ENCODE assay signal across 24 mouse cellular contexts in genomic region chr2:12297287-12297686, GRCm38 (mm10). TPM values are rescaled to one million over a fixed set of nuclear protein-coding genes. Genes with fewer than 3 reads are reported as not detected.
DNase-seq lines count a peak whose midpoint lies in the region; ATAC-seq and TF ChIP-seq lines count a peak whose summit lies in the region.
"Had no signal": no experiment of that assay in that cellular context is flagged by ENCODE, and none has a peak within 500 bp of the region (broad histone marks: within the 10 kb centered on the region; RNA-seq: fewer than 3 reads in every experiment).

No protein-coding gene starts in this region.

- no peaks in the 10 kb centered on the region for H3K79me2 ChIP-seq in CH12.LX (replicated peaks; ENCODE audit: control insufficient read depth, extremely low read depth, insufficient read depth, poor library complexity, severe bottlenecking)

- no peak overlapping the region for H3K4me3 ChIP-seq in forebrain, postnatal 0 days (ENCODE audit: low read depth, low read length)
- H3K4me3 ChIP-seq in forebrain, embryonic 11.5 days (ENCODE audit: low read depth, low read length), result no peak overlapping the region
- no peak overlapping the region for H3K4me3 ChIP-seq in layer of hippocampus, adult 2 months
- no peak overlapping the region for H3K4me3 ChIP-seq in CH12.LX (replicated peaks in 1 of 3; ENCODE audit: low read depth in 2 of 3, low read length in 2 of 3, poor library complexity in 1 of 3)
- H3K4me3 ChIP-seq: embryonic facial prominence, embryonic 13.5 days; forebrain, embryonic 10.5 days; heart, embryonic 13.5 days; hindbrain, embryonic 10.5 days; intestine, embryonic 15.5 days; limb, embryonic 12.5 days; liver, embryonic 15.5 days; neural tube, embryonic 15.5 days had no signal

- H3K36me3 ChIP-seq in forebrain, postnatal 0 days (ENCODE audit: insufficient read depth), result no peaks in the 10 kb centered on the region
- H3K36me3 ChIP-seq in forebrain, embryonic 11.5 days (ENCODE audit: control insufficient read depth, insufficient read depth, low read length), result no peaks in the 10 kb centered on the region
- no peaks in the 10 kb centered on the region for H3K36me3 ChIP-seq in CH12.LX (replicated peaks in 1 of 2; ENCODE audit: control insufficient read depth in 1 of 2, insufficient read depth in 1 of 2, low read length in 1 of 2)
- H3K36me3 ChIP-seq: embryonic facial prominence, embryonic 13.5 days; forebrain, embryonic 10.5 days; heart, embryonic 13.5 days; hindbrain, embryonic 10.5 days; intestine, embryonic 15.5 days; limb, embryonic 12.5 days; liver, embryonic 15.5 days; neural tube, embryonic 15.5 days had no signal

- no peak overlapping the region for H3K27ac ChIP-seq in forebrain, postnatal 0 days (ENCODE audit: low read depth, low read length)
- H3K27ac ChIP-seq in forebrain, embryonic 11.5 days (ENCODE audit: low read depth, low read length), result no peak overlapping the region
- H3K27ac ChIP-seq in layer of hippocampus, adult 2 months, result peak overlapping the region; percentile 92
- no peak overlapping the region for H3K27ac ChIP-seq in CH12.LX (ENCODE audit: insufficient read depth, low read depth)
- H3K27ac ChIP-seq: embryonic facial prominence, embryonic 13.5 days; forebrain, embryonic 10.5 days; heart, embryonic 13.5 days; hindbrain, embryonic 10.5 days; intestine, embryonic 15.5 days; limb, embryonic 12.5 days; liver, embryonic 15.5 days; neural tube, embryonic 15.5 days had no signal

- H3K9ac ChIP-seq in forebrain, postnatal 0 days, result no peak overlapping the region
- H3K9ac ChIP-seq in forebrain, embryonic 11.5 days (ENCODE audit: low read length), result no peak overlapping the region
- H3K9ac ChIP-seq in CH12.LX (ENCODE audit: insufficient read depth, low read depth), result no peak overlapping the region
- H3K9ac ChIP-seq: embryonic facial prominence, embryonic 13.5 days; heart, embryonic 13.5 days; intestine, embryonic 15.5 days; limb, embryonic 12.5 days; liver, embryonic 15.5 days; lung, embryonic 14.5 days; neural tube, embryonic 15.5 days had no signal

- no peaks in the 10 kb centered on the region; the same call in 1 of the 2 replicates for H3K4me1 ChIP-seq in forebrain, postnatal 0 days (ENCODE audit: insufficient read depth)
- no peaks in the 10 kb centered on the region for H3K4me1 ChIP-seq in forebrain, embryonic 11.5 days (replicated peaks; ENCODE audit: control insufficient read depth, insufficient read depth, low read length)
- peaks cover 2 to 11% of the 10 kb centered on the region in 2 experiments; a peak in 1 of 4 replicates for H3K4me1 ChIP-seq in CH12.LX (ENCODE audit: control insufficient read depth in 1 of 2, insufficient read depth in 2 of 2)

- H3K27me3 ChIP-seq in forebrain, postnatal 0 days (ENCODE audit: insufficient read depth, low read length), result no peaks in the 10 kb centered on the region; the same call in 1 of the 2 replicates
- H3K27me3 ChIP-seq in forebrain, embryonic 11.5 days (ENCODE audit: control insufficient read depth, insufficient read depth, low read length), result peaks cover 4% of the 10 kb centered on the region
- H3K27me3 ChIP-seq in CH12.LX (replicated peaks), result peaks cover 5% of the 10 kb centered on the region
- H3K27me3 ChIP-seq: limb, embryonic 12.5 days had no signal

- H3K4me2 ChIP-seq in forebrain, postnatal 0 days (ENCODE audit: low read depth), result no peak overlapping the region
- no peak overlapping the region for H3K4me2 ChIP-seq in forebrain, embryonic 11.5 days (ENCODE audit: low read depth, low read length, severe bottlenecking)
- H3K4me2 ChIP-seq in CH12.LX (ENCODE audit: insufficient read depth, low read depth, poor library complexity, severe bottlenecking), result no peak overlapping the region
- H3K4me2 ChIP-seq: embryonic facial prominence, embryonic 13.5 days; heart, embryonic 13.5 days; intestine, embryonic 15.5 days; limb, embryonic 12.5 days; liver, embryonic 15.5 days; lung, embryonic 14.5 days; midbrain, embryonic 11.5 days; neural tube, embryonic 15.5 days had no signal

- in situ Hi-C loops in CH12.LX (cut with MboI; ENCODE audit: low pct_ligation_motif_present, low pct_unique_long_range_greater_than_20kb, low sequenced_read_pairs), result loop anchor here (10.0 kb wide), 1 partner anchor 152 kb away; no protein-coding TSS in a partner anchor

- H3K9me3 ChIP-seq in forebrain, postnatal 0 days (ENCODE audit: low read length), result no peaks in the 10 kb centered on the region
- no peaks in the 10 kb centered on the region for H3K9me3 ChIP-seq in forebrain, embryonic 11.5 days (ENCODE audit: control insufficient read depth, low read length)
- no peaks in the 10 kb centered on the region for H3K9me3 ChIP-seq in CH12.LX (replicated peaks; ENCODE audit: low read length)
- H3K9me3 ChIP-seq: embryonic facial prominence, embryonic 13.5 days; forebrain, embryonic 10.5 days; heart, embryonic 13.5 days; hindbrain, embryonic 10.5 days; intestine, embryonic 15.5 days; limb, embryonic 12.5 days; liver, embryonic 15.5 days; neural tube, embryonic 15.5 days had no signal

- TF ChIP-seq RAD21 in CH12.LX (IDR thresholded peaks at IDR 0.05; ENCODE audit: low read depth, low read length), result peak; percentile 60

- DNase-seq in forebrain, postnatal 0 days, result peak; percentile 22
- no peak for DNase-seq in forebrain, embryonic 11.5 days (ENCODE audit: low spot score)
- DNase-seq in layer of hippocampus, adult 2 months (ENCODE audit: low spot score in 2 of 2), result no peak
- DNase-seq in layer of hippocampus, postnatal 10 days (ENCODE audit: low spot score in 2 of 2), result no peak
- no peak for DNase-seq in CH12.LX (ENCODE audit: extremely low read depth)
- peak; percentile 24 for DNase-seq in retina, embryonic 14.5 days (ENCODE audit: low spot score)
- DNase-seq in ovary, postnatal 36 days (ENCODE audit: low spot score), result no peak
- DNase-seq: adrenal gland, postnatal 25 days; heart, postnatal 10 days; kidney, postnatal 25 days; lung, embryonic 14.5 days; right cerebral cortex, postnatal 4 days; thymus, postnatal 4 days had no signal

- no peak for ATAC-seq in forebrain, postnatal 0 days
- ATAC-seq in forebrain, embryonic 11.5 days (replicated peaks; ENCODE audit: low FRiP score), result no peak
- ATAC-seq: forebrain, embryonic 16.5 days; hindbrain, embryonic 16.5 days; intestine, embryonic 15.5 days had no signal

- no peak for TF ChIP-seq EP300 in CH12.LX (IDR thresholded peaks at IDR 0.05; ENCODE audit: low read length)

- dilution Hi-C loops in CH12.LX (cut with MboI; ENCODE audit: extremely low pct_ligation_motif_present, extremely low pct_unique_long_range_greater_than_20kb, low sequenced_read_pairs), result no loop called here

- 78% methylated on average over 5 of the region's 5 CpGs for WGBS in forebrain, postnatal 0 days
- 85% methylated on average over 5 of the region's 5 CpGs for WGBS in forebrain, embryonic 11.5 days

- no peak for TF ChIP-seq POLR2A in CH12.LX (IDR thresholded peaks at IDR 0.05; ENCODE audit: low read depth, low read length)

- TF ChIP-seq CTCF in forebrain, postnatal 0 days (IDR thresholded peaks at IDR 0.05; ENCODE audit: low read depth), result peak; percentile 42
- TF ChIP-seq CTCF in layer of hippocampus, adult 2 months (conservative IDR thresholded peaks at IDR 0.05), result peak; percentile 71
- TF ChIP-seq CTCF in CH12.LX (conservative IDR thresholded peaks at IDR 0.05 in 1 of 2, IDR thresholded peaks at IDR 0.05 in 1 of 2; ENCODE audit: low read depth in 2 of 2, low read length in 2 of 2), result peak in 1 of 2 experiments; percentile 64; a peak in 2 of 4 replicates

TF ChIP-seq in CH12.LX, 34 proteins besides CTCF, POLR2A, EP300 and RAD21:
- TF ChIP-seq USF2 (conservative IDR thresholded peaks at IDR 0.05; ENCODE audit: low read depth, low read length), result no peak
- TF ChIP-seq TCF12 (IDR thresholded peaks at IDR 0.05; ENCODE audit: low read depth, low read length), result no peak
- TF ChIP-seq ZKSCAN1 (IDR thresholded peaks at IDR 0.05; ENCODE audit: borderline replicate concordance, low read depth, low read length), result no peak
- peak; percentile 52 for TF ChIP-seq SMC3 (IDR thresholded peaks at IDR 0.05; ENCODE audit: low read depth, low read length)

RNA-seq across cellular contexts. Expression of gene Itga8, which starts 4.4 kb away (rescaled TPM):
- 4.0 and 7.1 TPM in 2 replicates for total RNA-seq in forebrain, postnatal 0 days (2014; rRNA removed)
- polyA plus RNA-seq in forebrain, postnatal 0 days (2015; fragmentation: Nextera tagmentation; extraction: Ambion mirVana), result 1.9 TPM in 2 replicates
- 4.2 and 4.6 TPM in 2 replicates for polyA plus RNA-seq in forebrain, embryonic 11.5 days (2014; fragmentation: Nextera tagmentation; extraction: Ambion mirVana)
- total RNA-seq in layer of hippocampus, adult 2 months (2021), result 10 to 100 TPM; 24.4 to 28.5 TPM
- 10 to 100 TPM; 13.8 to 15.2 TPM for total RNA-seq in layer of hippocampus, postnatal 10 days (2021)
- total RNA-seq in CH12.LX (2012; rRNA removed) (3.5 and 4.8 TPM in 2 replicates), CH12.LX (2014; rRNA removed) (10.6 TPM in 2 replicates)
- 6.9 and 7.5 TPM in 2 replicates for polyA plus RNA-seq in CH12.LX (2012; ENCODE audit: insufficient read length, low read depth)

Comparison
In these comparisons a context has a peak if more than half of its experiments do, and no peak if none do; other contexts are left out.
1. DNase-seq: peak in forebrain, postnatal 0 days (single experiment) and retina, embryonic 14.5 days (single experiment); none in forebrain, embryonic 11.5 days (single experiment), layer of hippocampus, adult 2 months (0 of 2), layer of hippocampus, postnatal 10 days (0 of 2), CH12.LX (single experiment) and ovary, postnatal 36 days (single experiment).